Mouse (Mus musculus) liver, postnatal 0 days (tissue): ENCODE data around the gene Gm5617.

Source experiments
- CTCF ChIP-seq: sonication (generic); IDR thresholded peaks from 2 replicates; pipeline ENCODE4 v1.5.1; 2016; ENCODE audit warnings: antibody characterized with exemption, low read depth
- EP300 ChIP-seq: IDR thresholded peaks from 2 replicates; pipeline ENCODE4 v1.6.1; 2016; ENCODE audit warnings: antibody characterized with exemption, low read depth, mild to moderate bottlenecking

- TF ChIP-seq CTCF (peak; percentile 70), EP300 (no peak)
These were observed 29.6 kb upstream of the Gm5617 start for GRCm38 (mm10) chr9:48465671-48466070.
